Mouse (Mus musculus): ENCODE measurements around the gene Ttc28. TPM values are rescaled to one million over a fixed set of nuclear protein-coding genes. Genes with fewer than 3 reads are reported as not detected.

Gene Ttc28
- polyA plus RNA-seq, 1 experiment from 2014 or later: 17.6 TPM

DNA sequence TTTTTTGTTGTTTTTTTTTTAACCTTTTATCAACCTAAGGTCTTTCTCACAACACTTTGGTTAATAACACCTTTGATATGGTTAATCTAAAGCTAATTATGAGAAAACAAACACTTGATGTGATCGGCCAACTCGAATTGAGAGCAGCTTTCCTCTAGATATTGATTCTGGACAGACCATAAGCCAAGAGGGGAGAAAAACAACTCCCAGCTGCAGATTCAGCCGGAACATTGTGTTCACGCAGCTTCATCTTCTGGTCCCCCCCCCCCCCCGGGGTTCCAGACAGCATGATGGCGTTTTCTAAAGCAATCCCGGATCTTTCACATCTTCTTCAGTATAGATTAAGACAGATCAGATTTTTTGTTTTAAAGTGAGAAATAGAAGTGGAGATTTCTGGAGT, 194.4 kb downstream of the Ttc28 start:
- 43% methylated on average over 7 of the region's 7 CpGs for WGBS
- no peaks in the 10 kb centered on the region for H3K27me3 ChIP-seq
- no peak for ATAC-seq (ENCODE audit: insufficient number of reproducible peaks, insufficient read depth, low FRiP score, low TSS enrichment, low read depth)
- no peaks in the 10 kb centered on the region for H3K9me3 ChIP-seq
- H3K4me3 ChIP-seq: no peak overlapping the region
- no peaks in the 10 kb centered on the region for H3K36me3 ChIP-seq
- H3K9ac ChIP-seq: no peak overlapping the region
- peaks cover 26% of the 10 kb centered on the region for H3K4me1 ChIP-seq
- H3K27ac ChIP-seq: no peak overlapping the region
- no peak overlapping the region for H3K4me2 ChIP-seq

DNA sequence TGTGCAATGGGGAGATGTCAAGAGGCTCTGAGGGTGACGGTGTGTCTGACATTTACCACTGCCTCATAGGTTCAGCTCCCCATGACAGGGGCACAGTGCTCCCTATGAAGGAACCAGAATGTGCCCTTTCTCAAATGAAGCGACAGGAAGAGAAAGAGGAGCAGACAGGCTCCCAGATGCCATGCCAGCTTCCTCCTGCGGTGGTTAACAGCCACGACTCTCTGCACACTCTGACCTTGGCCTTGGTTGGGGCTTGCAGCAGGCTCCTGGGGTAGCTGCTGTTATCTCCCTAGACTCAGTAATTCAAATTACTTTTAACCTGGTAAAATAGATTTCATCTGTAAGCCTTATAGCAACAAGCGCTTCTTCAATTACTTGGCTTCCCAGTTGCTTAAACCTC, 196.2 kb downstream of the Ttc28 start:
- WGBS: 68% methylated on average over 5 of the region's 5 CpGs
- H3K4me2 ChIP-seq: no peak overlapping the region
- H3K27ac ChIP-seq: no peak overlapping the region
- H3K36me3 ChIP-seq: no peaks in the 10 kb centered on the region
- H3K9ac ChIP-seq: no peak overlapping the region
- H3K9me3 ChIP-seq: no peaks in the 10 kb centered on the region
- ATAC-seq (ENCODE audit: insufficient number of reproducible peaks, insufficient read depth, low FRiP score, low TSS enrichment, low read depth): no peak
- H3K4me3 ChIP-seq: no peak overlapping the region
- H3K4me1 ChIP-seq: peaks cover 26% of the 10 kb centered on the region
- no peaks in the 10 kb centered on the region for H3K27me3 ChIP-seq

DNA sequence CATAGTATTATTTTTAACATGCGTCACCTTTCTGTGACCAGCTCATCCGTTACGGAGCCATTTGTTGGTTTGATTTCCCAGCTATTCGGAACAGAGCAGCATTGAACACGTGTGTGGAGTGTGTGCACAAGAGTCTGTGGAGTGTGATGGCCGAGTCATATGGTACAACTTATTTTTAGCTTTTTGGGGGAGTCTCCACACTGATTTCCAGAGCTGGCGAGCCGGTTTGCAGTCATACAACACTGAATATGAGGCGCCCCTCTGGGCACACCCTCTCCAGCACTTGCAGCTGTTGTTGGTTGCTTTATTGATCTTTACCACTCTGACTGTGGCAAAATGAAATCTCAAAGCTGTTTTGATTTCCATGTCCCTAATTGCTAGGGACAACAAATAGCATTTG, 197.7 kb downstream of the Ttc28 start:
- Histone ChIP-seq H3K9me3 (no peaks in the 10 kb centered on the region), H3K4me2 (no peak overlapping the region), H3K27ac (no peak overlapping the region), H3K4me3 (no peak overlapping the region), H3K4me1 (peaks cover 26% of the 10 kb centered on the region), H3K27me3 (no peaks in the 10 kb centered on the region), H3K36me3 (no peaks in the 10 kb centered on the region), H3K9ac (no peak overlapping the region)
- WGBS: 51% methylated on average over 9 of the region's 9 CpGs
- no peak for ATAC-seq (ENCODE audit: insufficient number of reproducible peaks, insufficient read depth, low FRiP score, low TSS enrichment, low read depth)

DNA sequence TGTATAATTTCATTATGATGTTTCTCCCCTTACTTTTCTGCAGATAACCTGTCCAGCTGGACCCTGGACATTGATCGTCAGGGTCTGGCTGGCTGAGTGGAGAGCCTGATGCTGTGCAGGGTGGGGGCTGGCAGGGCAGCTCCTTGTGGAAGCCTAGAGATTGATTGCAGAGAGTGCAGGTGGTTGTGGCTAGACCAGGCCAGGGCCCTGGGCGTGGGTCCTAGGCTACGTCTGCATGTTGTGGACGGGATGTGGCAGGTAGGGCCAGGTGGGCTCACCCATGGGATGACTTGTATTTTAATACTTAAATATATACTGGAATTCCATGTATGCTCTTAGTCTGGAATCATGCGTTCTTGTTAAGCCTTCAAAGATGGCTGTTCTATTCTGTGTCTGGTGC, 201.0 kb downstream of the Ttc28 start:
- no peak overlapping the region for H3K4me3 ChIP-seq
- ATAC-seq (ENCODE audit: insufficient number of reproducible peaks, insufficient read depth, low FRiP score, low TSS enrichment, low read depth): no peak
- WGBS: 90% methylated on average over 5 of the region's 5 CpGs

DNA sequence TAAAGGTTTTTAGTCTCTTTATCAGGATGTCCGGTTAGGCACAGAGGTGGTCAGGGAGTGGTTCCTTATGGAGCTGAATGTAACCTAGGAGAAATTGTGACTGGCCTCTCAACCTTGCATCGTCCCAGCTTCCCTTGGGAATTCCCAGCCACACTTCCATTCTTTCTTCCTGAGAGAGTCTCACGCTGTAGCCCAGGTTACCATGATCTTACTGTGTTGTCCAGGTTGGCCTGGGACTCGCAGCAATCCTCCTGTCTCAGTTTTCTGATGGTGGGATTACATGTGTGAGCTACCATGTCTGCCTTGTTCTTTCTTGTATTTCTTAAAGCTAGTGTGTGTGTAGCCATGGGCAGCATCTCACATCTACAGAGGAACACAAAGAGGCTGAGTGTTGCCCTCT, 206.2 kb downstream of the Ttc28 start:
- 89% methylated on average over 4 of the region's 4 CpGs for WGBS
- no peaks in the 10 kb centered on the region for H3K27me3 ChIP-seq
- no peaks in the 10 kb centered on the region for H3K9me3 ChIP-seq
- no peak for ATAC-seq (ENCODE audit: insufficient number of reproducible peaks, insufficient read depth, low FRiP score, low TSS enrichment, low read depth)
- H3K4me1 ChIP-seq: no peaks in the 10 kb centered on the region
- no peak overlapping the region for H3K4me2 ChIP-seq
- H3K4me3 ChIP-seq: no peak overlapping the region
- no peak overlapping the region for H3K27ac ChIP-seq
- H3K36me3 ChIP-seq: peaks cover 21% of the 10 kb centered on the region
- no peak overlapping the region for H3K9ac ChIP-seq

More for the DNA sequence above, 201.0 kb downstream of the Ttc28 start:
- H3K4me1 ChIP-seq: peaks cover 6% of the 10 kb centered on the region
- no peak overlapping the region for H3K9ac ChIP-seq
- peaks cover 2% of the 10 kb centered on the region; the same call in 1 of the 2 replicates for H3K36me3 ChIP-seq
- no peak overlapping the region for H3K27ac ChIP-seq
- no peaks in the 10 kb centered on the region for H3K27me3 ChIP-seq
- no peaks in the 10 kb centered on the region for H3K9me3 ChIP-seq
- H3K4me2 ChIP-seq: no peak overlapping the region

DNA sequence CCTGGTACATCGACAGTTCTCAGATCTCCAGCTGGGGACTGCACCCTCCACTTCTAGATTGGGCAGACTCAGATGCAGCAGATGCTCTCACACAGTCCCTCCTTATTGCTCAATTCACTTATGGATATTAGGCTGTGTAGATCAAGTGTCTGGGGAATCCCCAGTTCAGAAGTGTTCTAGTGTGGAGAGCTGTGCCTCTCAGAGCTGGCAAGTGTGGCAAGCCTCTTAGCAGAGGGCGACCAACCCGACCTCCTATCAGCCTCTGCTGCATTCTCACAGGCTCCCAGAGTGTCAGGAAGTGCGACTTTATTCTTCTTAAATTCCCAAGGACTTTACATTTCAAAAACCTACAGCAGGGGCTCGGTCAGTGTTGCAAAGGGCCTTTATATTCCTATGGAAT, 217.1 kb downstream of the Ttc28 start:
- H3K4me1 ChIP-seq: peaks cover 36% of the 10 kb centered on the region
- peak overlapping the region; percentile 17; the same call in 1 of the 2 replicates for H3K27ac ChIP-seq
- no peak overlapping the region for H3K4me2 ChIP-seq
- 49% methylated on average over 5 of the region's 5 CpGs for WGBS
- H3K9me3 ChIP-seq: no peaks in the 10 kb centered on the region
- ATAC-seq (ENCODE audit: insufficient number of reproducible peaks, insufficient read depth, low FRiP score, low TSS enrichment, low read depth): no peak
- H3K4me3 ChIP-seq: no peak overlapping the region
- H3K9ac ChIP-seq: no peak overlapping the region
- H3K27me3 ChIP-seq: no peaks in the 10 kb centered on the region
- peaks cover 15% of the 10 kb centered on the region for H3K36me3 ChIP-seq

DNA sequence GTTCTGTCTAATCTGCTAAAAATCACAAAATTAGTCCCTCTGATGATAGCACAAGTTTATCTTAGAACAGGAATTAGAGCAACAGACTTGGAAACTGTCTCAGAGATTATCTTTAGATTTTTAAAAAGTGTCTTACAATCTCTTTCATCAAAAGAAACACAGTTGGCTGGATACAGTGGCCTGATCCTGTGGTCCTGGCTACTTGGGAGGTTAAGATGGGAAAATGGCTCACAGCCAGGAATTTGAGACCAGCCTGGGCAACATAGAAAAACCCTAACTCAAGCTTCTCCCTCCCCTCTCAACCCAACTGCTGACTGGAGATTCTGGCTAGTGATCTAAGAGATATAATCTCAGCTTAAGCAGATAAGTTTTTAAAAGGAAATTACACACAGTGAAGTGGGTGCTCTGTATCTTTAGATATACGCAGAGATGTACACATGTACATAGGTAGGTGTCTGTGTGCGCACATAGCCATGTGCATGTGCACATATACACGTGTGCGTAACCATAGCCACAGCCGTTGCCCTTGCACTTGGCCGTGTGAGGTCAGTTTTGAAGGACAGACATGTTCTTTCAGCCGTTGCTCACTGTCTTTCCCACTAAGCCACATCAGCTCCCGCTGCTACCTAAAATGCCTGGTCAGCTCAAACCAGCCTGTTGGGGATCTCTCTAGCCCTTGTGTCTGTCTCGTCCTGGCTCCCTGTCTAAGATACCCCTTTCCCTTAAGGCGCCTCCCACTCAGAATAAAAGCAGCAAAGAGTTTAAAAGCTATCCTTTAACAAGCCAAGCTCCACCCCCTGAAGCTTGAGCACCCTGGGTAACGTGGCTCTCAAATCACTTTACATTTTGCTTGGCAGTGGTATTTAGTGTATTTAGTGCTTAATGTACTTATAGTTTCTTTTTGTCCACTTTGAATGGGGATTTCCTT, 217.9 kb downstream of the Ttc28 start:
- ATAC-seq (ENCODE audit: insufficient number of reproducible peaks, insufficient read depth, low FRiP score, low TSS enrichment, low read depth): no peak
- WGBS: 63% methylated on average over 11 of the region's 11 CpGs
- peaks cover 39% of the 10 kb centered on the region for H3K4me1 ChIP-seq
- H3K9me3 ChIP-seq: no peaks in the 10 kb centered on the region
- peaks cover 22% of the 10 kb centered on the region for H3K36me3 ChIP-seq
- peak overlapping the region; percentile 24; the same call in 1 of the 2 replicates for H3K27ac ChIP-seq
- no peak overlapping the region for H3K4me2 ChIP-seq
- no peak overlapping the region for H3K4me3 ChIP-seq
- no peaks in the 10 kb centered on the region for H3K27me3 ChIP-seq
- H3K9ac ChIP-seq: no peak overlapping the region

DNA sequence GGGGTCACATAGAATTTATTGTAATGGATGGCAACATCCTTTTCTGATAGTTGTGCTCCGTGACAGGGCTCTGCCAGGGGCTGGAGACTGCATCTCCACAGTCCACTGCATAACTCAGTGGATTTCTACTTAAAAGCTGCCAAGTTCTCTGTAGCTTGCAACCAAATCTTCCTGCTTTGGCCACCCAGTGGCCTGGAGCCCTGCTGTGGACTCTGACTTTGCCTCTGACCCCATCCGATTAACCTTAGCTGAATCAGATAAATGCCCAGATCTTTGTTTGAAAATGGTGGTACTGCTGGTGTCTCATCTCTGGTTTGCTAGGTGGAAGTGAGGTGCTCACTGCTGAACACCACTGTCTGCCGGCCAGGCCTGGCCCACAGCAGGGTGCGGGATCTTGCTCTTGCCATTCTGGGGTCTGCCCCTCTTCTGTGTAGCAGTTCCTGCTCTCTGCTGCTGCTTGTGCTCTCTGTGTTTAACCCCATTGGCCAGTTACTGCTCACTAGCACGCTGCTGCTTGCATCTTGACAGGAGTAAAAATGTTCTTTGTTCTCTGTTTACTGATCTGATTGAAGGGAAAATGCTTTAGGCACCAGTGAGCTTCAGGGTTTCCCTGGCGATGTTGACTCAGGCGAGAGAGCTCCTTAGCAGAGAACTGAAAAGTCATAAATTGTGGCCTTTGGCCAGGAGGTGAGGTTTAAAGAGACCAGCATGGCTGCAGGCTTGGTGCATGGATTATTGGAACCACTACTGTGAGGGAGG, 219.1 kb downstream of the Ttc28 start:
- Histone ChIP-seq H3K4me2 (no peak overlapping the region), H3K27ac (no peak overlapping the region), H3K4me1 (peaks cover 39% of the 10 kb centered on the region), H3K9ac (no peak overlapping the region), H3K4me3 (no peak overlapping the region), H3K36me3 (peaks cover 24% of the 10 kb centered on the region), H3K9me3 (no peaks in the 10 kb centered on the region), H3K27me3 (no peaks in the 10 kb centered on the region)
- no peak for ATAC-seq (ENCODE audit: insufficient number of reproducible peaks, insufficient read depth, low FRiP score, low TSS enrichment, low read depth)
- WGBS: 42% methylated on average over 7 of the region's 7 CpGs

DNA sequence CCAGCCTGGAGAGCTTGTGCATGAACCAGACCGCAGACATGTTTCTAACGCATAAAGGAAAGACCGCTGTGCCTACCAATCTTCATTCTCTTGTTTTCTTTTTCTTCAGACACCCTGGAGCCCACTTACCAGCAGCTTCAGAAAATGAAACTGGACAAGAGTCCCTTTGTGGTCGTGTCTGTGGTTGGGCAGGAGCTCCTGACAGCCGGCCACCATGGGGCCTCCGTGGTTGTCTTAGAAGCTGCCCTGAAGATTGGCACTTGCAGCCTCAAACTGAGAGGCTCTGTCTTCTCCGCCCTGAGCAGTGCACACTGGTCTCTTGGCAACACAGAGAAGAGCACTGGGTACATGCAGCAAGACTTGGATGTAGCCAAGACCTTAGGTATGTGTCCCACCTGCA, 221.0 kb downstream of the Ttc28 start:
- H3K9me3 ChIP-seq: no peaks in the 10 kb centered on the region
- no peak for ATAC-seq (ENCODE audit: insufficient number of reproducible peaks, insufficient read depth, low FRiP score, low TSS enrichment, low read depth)
- no peak overlapping the region for H3K9ac ChIP-seq
- 86% methylated on average over 7 of the region's 7 CpGs for WGBS
- H3K27me3 ChIP-seq: no peaks in the 10 kb centered on the region
- H3K36me3 ChIP-seq: peaks cover 21% of the 10 kb centered on the region
- no peak overlapping the region for H3K27ac ChIP-seq
- peaks cover 39% of the 10 kb centered on the region for H3K4me1 ChIP-seq
- no peak overlapping the region for H3K4me2 ChIP-seq
- no peak overlapping the region for H3K4me3 ChIP-seq

DNA sequence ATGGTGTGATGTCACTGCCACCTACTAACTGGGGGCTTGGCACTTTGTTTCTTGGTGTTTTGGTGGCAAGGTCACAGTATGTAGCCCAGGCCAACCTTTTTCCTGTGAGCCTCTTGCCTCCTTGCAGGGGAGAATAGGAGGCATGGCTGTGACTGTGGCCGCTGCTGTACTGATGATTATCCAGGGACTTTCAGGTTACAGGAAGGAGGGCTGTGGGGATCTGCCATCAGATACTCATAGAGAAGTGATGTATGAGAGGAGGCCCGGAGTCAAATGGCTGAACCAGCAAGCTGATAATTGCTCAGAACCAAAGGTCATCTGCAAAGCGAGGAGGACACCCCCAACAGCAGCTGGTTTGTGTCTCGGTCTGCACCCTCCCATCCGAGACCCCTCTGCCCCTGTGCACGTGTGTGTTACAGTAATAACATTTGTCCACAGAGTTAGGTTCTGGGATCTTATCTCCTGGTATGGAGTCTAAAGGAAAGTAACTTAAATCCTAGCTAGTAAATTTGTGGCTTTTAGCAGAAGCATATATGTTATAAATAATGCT, 221.9 kb downstream of the Ttc28 start:
- no peak overlapping the region for H3K9ac ChIP-seq
- peaks cover 36% of the 10 kb centered on the region for H3K4me1 ChIP-seq
- no peak for ATAC-seq (ENCODE audit: insufficient number of reproducible peaks, insufficient read depth, low FRiP score, low TSS enrichment, low read depth)

DNA sequence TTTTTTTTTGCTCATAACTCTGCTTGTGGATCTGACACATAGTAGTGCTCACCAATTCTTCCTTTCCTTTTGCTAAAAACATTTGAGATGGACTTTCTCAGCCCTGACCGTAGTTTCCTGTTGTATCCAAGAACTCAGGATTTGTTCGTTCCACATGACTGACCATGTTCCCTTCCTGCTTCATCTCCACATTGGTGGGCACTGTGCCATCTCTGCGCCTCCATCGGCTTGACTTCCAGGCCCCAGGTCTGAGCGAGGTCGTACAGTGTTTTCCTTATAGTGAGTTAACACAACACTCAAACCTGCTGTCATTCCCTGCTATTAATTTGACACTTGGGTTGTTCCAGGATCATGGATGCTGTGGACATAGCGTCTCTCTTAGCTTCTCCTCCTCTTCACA, 225.2 kb downstream of the Ttc28 start:
- Histone ChIP-seq H3K27ac (no peak overlapping the region), H3K9ac (no peak overlapping the region), H3K36me3 (peaks cover 21% of the 10 kb centered on the region), H3K9me3 (no peaks in the 10 kb centered on the region), H3K27me3 (no peaks in the 10 kb centered on the region), H3K4me1 (peaks cover 9% of the 10 kb centered on the region; the same call in 1 of the 2 replicates), H3K4me2 (no peak overlapping the region), H3K4me3 (no peak overlapping the region)
- ATAC-seq (ENCODE audit: insufficient number of reproducible peaks, insufficient read depth, low FRiP score, low TSS enrichment, low read depth): no peak
- WGBS: 88% methylated on average over 7 of the region's 7 CpGs

More for the DNA sequence above, 221.9 kb downstream of the Ttc28 start:
- Histone ChIP-seq H3K36me3 (peaks cover 21% of the 10 kb centered on the region), H3K27ac (no peak overlapping the region), H3K4me2 (no peak overlapping the region), H3K4me3 (no peak overlapping the region), H3K27me3 (no peaks in the 10 kb centered on the region), H3K9me3 (no peaks in the 10 kb centered on the region)
- WGBS: 56% methylated on average over 6 of the region's 6 CpGs

All from embryonic facial prominence, embryonic 13.5 days (tissue).